22 mouse cellular contexts compared by ENCODE assay signal in the genomic region with DNA sequence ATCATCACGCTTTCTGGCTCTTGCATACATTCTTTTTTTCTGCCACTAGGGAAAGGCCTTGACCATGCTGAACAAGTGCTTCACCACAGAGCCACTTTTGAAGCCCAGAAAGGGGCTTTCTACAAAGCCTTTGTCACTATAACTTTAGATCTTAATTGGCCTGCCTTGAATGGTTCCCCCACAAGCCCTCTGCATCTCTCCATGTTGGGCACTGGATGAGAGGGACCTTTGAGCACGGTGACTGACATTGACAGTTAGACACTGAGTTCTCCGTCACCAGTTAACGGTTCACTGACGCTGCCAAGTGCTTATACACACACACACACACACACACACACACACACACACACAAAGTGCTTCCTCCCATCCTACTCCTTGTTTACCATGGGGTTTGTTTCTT. TPM values are rescaled to one million over a fixed set of nuclear protein-coding genes. Genes with fewer than 3 reads are reported as not detected.
"Had no signal": no experiment of that assay in that cellular context is flagged by ENCODE, and none has a peak within 500 bp of the region (broad histone marks: within the 10 kb centered on the region; RNA-seq: fewer than 3 reads in every experiment).

No protein-coding gene starts in this region.

- H3K36me3 ChIP-seq: lung, embryonic 15.5 days; midbrain, embryonic 13.5 days; midbrain, embryonic 15.5 days; neural tube, embryonic 12.5 days; stomach, embryonic 15.5 days had no signal

- H3K4me2 ChIP-seq: lung, embryonic 15.5 days; midbrain, embryonic 11.5 days; midbrain, embryonic 13.5 days; midbrain, embryonic 15.5 days; neural tube, embryonic 12.5 days; stomach, embryonic 15.5 days had no signal

- H3K4me1 ChIP-seq: lung, embryonic 15.5 days; megakaryocyte, embryonic 14.5 days; midbrain, embryonic 13.5 days; midbrain, embryonic 15.5 days; neural tube, embryonic 12.5 days; stomach, embryonic 15.5 days had no signal

- H3K9me3 ChIP-seq: lung, embryonic 15.5 days; midbrain, embryonic 15.5 days; neural tube, embryonic 12.5 days; stomach, embryonic 15.5 days had no signal

- H3K4me3 ChIP-seq: lung, embryonic 15.5 days; megakaryocyte, embryonic 14.5 days; midbrain, embryonic 13.5 days; midbrain, embryonic 15.5 days; neural tube, embryonic 12.5 days; stomach, embryonic 15.5 days had no signal

- H3K9ac ChIP-seq: lung, embryonic 15.5 days; midbrain, embryonic 13.5 days; midbrain, embryonic 15.5 days; neural tube, embryonic 12.5 days; stomach, embryonic 15.5 days had no signal

- H3K27ac ChIP-seq: lung, embryonic 15.5 days; macrophage; midbrain, embryonic 13.5 days; midbrain, embryonic 15.5 days; neural tube, embryonic 12.5 days; stomach, embryonic 15.5 days; stomach, postnatal 0 days had no signal

- H3K27me3 ChIP-seq: lung, embryonic 15.5 days; megakaryocyte, embryonic 14.5 days; midbrain, embryonic 13.5 days; midbrain, embryonic 15.5 days; neural tube, embryonic 12.5 days; stomach, embryonic 15.5 days had no signal

- ATAC-seq: lung, postnatal 0 days; midbrain, embryonic 13.5 days; midbrain, embryonic 15.5 days had no signal

- DNase-seq: lung, adult 2 months; lung, postnatal 14 days; lung, postnatal 36 days; right cerebral cortex, postnatal 14 days; thymus, adult 2 months; thymus, postnatal 25 days; thymus, postnatal 4 days had no signal

RNA-seq across cellular contexts. Expression of a gene that starts 12.8 kb away (rescaled TPM):
- polyA plus RNA-seq: lung, adult 2 months; lung, embryonic 15.5 days; lung, postnatal 0 days; macrophage; midbrain, embryonic 11.5 days; midbrain, embryonic 13.5 days; midbrain, embryonic 15.5 days; midbrain, postnatal 0 days; neural tube, embryonic 12.5 days; neural tube, embryonic 14.5 days; spleen, adult 2 months; stomach, embryonic 15.5 days; stomach, postnatal 0 days; testis, adult 2 months; thymus, adult 2 months; urinary bladder, adult 2 months had no signal

RNA-seq across cellular contexts. Expression of a gene that starts 30.0 kb away (rescaled TPM):
- polyA plus RNA-seq: lung, adult 2 months; lung, embryonic 15.5 days; lung, postnatal 0 days; macrophage; midbrain, embryonic 11.5 days; midbrain, embryonic 13.5 days; midbrain, embryonic 15.5 days; midbrain, postnatal 0 days; neural tube, embryonic 12.5 days; neural tube, embryonic 14.5 days; spleen, adult 2 months; stomach, embryonic 15.5 days; stomach, postnatal 0 days; testis, adult 2 months; thymus, adult 2 months; urinary bladder, adult 2 months had no signal
